Mouse (Mus musculus) CH12.LX (cell line): ENCODE measurements around the gene Stag2. TPM values are rescaled to one million over a fixed set of nuclear protein-coding genes. Genes with fewer than 3 reads are reported as not detected.

Source experiments
- DNase-seq: peaks from one replicate; pipeline ENCODE4 v3.0.0-alpha.2; 2013; ENCODE audit errors: extremely low read depth
- H3K27ac ChIP-seq: 2 replicates; pipeline ENCODE4 v1.5.1; 2012; ENCODE audit warnings: low read depth, mild to moderate bottlenecking, control low read depth, moderate library complexity; ENCODE audit not compliant: insufficient read depth
- H3K27me3 ChIP-seq: replicated peaks from 2 replicates; pipeline ENCODE3; 2012; ENCODE audit warnings: inconsistent platforms
- H3K36me3 ChIP-seq, 2 experiments: replicated peaks in 1 of 2; 2 replicates each; pipeline versions ENCODE3 to v1.6.1; 2012; ENCODE audit warnings: inconsistent platforms in 1 of 2, low read length in 1 of 2, mild to moderate bottlenecking in 1 of 2, mixed read lengths in 1 of 2, moderate library complexity in 1 of 2; ENCODE audit not compliant: control insufficient read depth in 1 of 2, insufficient read depth in 1 of 2
- H3K4me1 ChIP-seq, 2 experiments: 2 replicates each; pipeline ENCODE4 v1.6.1; 2012; ENCODE audit warnings: inconsistent platforms in 1 of 2, moderate library complexity in 1 of 2; ENCODE audit not compliant: insufficient read depth in 2 of 2, control insufficient read depth in 1 of 2
- H3K4me2 ChIP-seq: 2 replicates; pipeline ENCODE4 v1.6.1; 2012; ENCODE audit warnings: low read depth, mild to moderate bottlenecking, control low read depth; ENCODE audit not compliant: poor library complexity, insufficient read depth, severe bottlenecking
- H3K4me3 ChIP-seq, 3 experiments: fragments of 150-350 bp in 1 of 3; sonication (generic) in 1 of 3; replicated peaks in 1 of 3; 2 replicates each; pipeline versions ENCODE3 to v1.5.1; 2011 to 2012; ENCODE audit warnings: low read depth in 2 of 3, low read length in 2 of 3, mild to moderate bottlenecking in 2 of 3, moderate library complexity in 2 of 3, control low read depth in 1 of 3, improper control_type of control experiment in 1 of 3, inconsistent platforms in 1 of 3, mixed read lengths in 1 of 3; ENCODE audit not compliant: poor library complexity in 1 of 3
- H3K79me2 ChIP-seq: replicated peaks from 2 replicates; pipeline ENCODE4 v1.6.1; 2012; ENCODE audit warnings: mild to moderate bottlenecking, moderate library complexity; ENCODE audit not compliant: control insufficient read depth, poor library complexity, insufficient read depth, severe bottlenecking; ENCODE audit errors: extremely low read depth
- H3K9ac ChIP-seq: 2 replicates; pipeline ENCODE4 v1.6.1; 2012; ENCODE audit warnings: low read depth, mild to moderate bottlenecking, control low read depth, moderate library complexity; ENCODE audit not compliant: insufficient read depth
- H3K9me3 ChIP-seq: replicated peaks from 2 replicates; pipeline ENCODE3; 2012; ENCODE audit warnings: low read length, inconsistent platforms, mixed read lengths
- BHLHE40 ChIP-seq: IDR thresholded peaks from 2 replicates; pipeline ENCODE4 v1.6.1; 2011; ENCODE audit warnings: mild to moderate bottlenecking, low read depth, low read length, improper control_type of control experiment
- CHD1 ChIP-seq: IDR thresholded peaks from 2 replicates; pipeline ENCODE4 v1.6.1; 2012; ENCODE audit warnings: low read depth, low read length, improper control_type of control experiment, inconsistent platforms
- CHD2 ChIP-seq: IDR thresholded peaks from 2 replicates; pipeline ENCODE4 v1.6.1; 2011; ENCODE audit warnings: low read length, improper control_type of control experiment
- CTCF ChIP-seq, 2 experiments: IDR thresholded peaks in 1 of 2; conservative IDR thresholded peaks in 1 of 2; 2 replicates each; pipeline ENCODE4 v1.5.1; 2011 to 2012; ENCODE audit warnings: low read depth in 2 of 2, low read length in 2 of 2, improper control_type of control experiment in 1 of 2, inconsistent platforms in 1 of 2, mild to moderate bottlenecking in 1 of 2, moderate library complexity in 1 of 2
- E2F4 ChIP-seq: IDR thresholded peaks from 2 replicates; pipeline ENCODE4 v1.6.1; 2011; ENCODE audit warnings: low read depth, low read length, improper control_type of control experiment; ENCODE audit not compliant: insufficient replicate concordance
- ELF1 ChIP-seq: IDR thresholded peaks from 2 replicates; pipeline ENCODE4 v1.6.1; 2014; ENCODE audit warnings: low read depth, mild to moderate bottlenecking, inconsistent platforms, low read length, improper control_type of control experiment
- EP300 ChIP-seq: IDR thresholded peaks from 2 replicates; pipeline ENCODE4 v1.6.1; 2011; ENCODE audit warnings: low read length, improper control_type of control experiment
- ETS1 ChIP-seq: conservative IDR thresholded peaks from 2 replicates; pipeline ENCODE4 v1.6.1; 2012; ENCODE audit warnings: low read depth, mild to moderate bottlenecking, inconsistent platforms, low read length, improper control_type of control experiment, moderate library complexity
- GABPA ChIP-seq: IDR thresholded peaks from 2 replicates; pipeline ENCODE4 v1.6.1; 2012; ENCODE audit warnings: low read depth, low read length, improper control_type of control experiment, inconsistent platforms; ENCODE audit not compliant: insufficient replicate concordance
- HCFC1 ChIP-seq: IDR thresholded peaks from 2 replicates; pipeline ENCODE4 v1.6.1; 2012; ENCODE audit warnings: low read depth, mild to moderate bottlenecking, inconsistent platforms, low read length, improper control_type of control experiment
- IRF4 ChIP-seq: IDR thresholded peaks from 2 replicates; pipeline ENCODE4 v1.6.1; 2014; ENCODE audit warnings: low read depth, mild to moderate bottlenecking, inconsistent platforms, low read length, improper control_type of control experiment
- JUN ChIP-seq: IDR thresholded peaks from 2 replicates; pipeline ENCODE4 v1.6.1; 2011; ENCODE audit warnings: low read depth, mild to moderate bottlenecking, low read length, improper control_type of control experiment, moderate library complexity; ENCODE audit not compliant: insufficient read depth
- JUND ChIP-seq: conservative IDR thresholded peaks from 2 replicates; pipeline ENCODE4 v1.6.1; 2011; ENCODE audit warnings: low read depth, low read length, improper control_type of control experiment
- MAFK ChIP-seq: IDR thresholded peaks from 2 replicates; pipeline ENCODE4 v1.6.1; 2011; ENCODE audit warnings: low read length, improper control_type of control experiment; ENCODE audit not compliant: insufficient replicate concordance
- MAX ChIP-seq: IDR thresholded peaks from 2 replicates; pipeline ENCODE4 v1.6.1; 2011; ENCODE audit warnings: low read length, improper control_type of control experiment
- MAZ ChIP-seq: IDR thresholded peaks from 2 replicates; pipeline ENCODE4 v1.6.1; 2012; ENCODE audit warnings: low read depth, mild to moderate bottlenecking, inconsistent platforms, low read length, improper control_type of control experiment, moderate library complexity
- MEF2A ChIP-seq: IDR thresholded peaks from 2 replicates; pipeline ENCODE4 v1.6.1; 2014; ENCODE audit warnings: low read depth, mild to moderate bottlenecking, inconsistent platforms, low read length, improper control_type of control experiment, borderline replicate concordance
- MXI1 ChIP-seq: IDR thresholded peaks from 2 replicates; pipeline ENCODE4 v1.6.1; 2011; ENCODE audit warnings: mild to moderate bottlenecking, low read depth, low read length, improper control_type of control experiment
- MYC ChIP-seq: IDR thresholded peaks from 2 replicates; pipeline ENCODE4 v1.6.1; 2011; ENCODE audit warnings: low read depth, mild to moderate bottlenecking, improper control_type of control experiment, low read length
- NELFE ChIP-seq: IDR thresholded peaks from 2 replicates; pipeline ENCODE4 v1.6.1; 2011; ENCODE audit warnings: low read depth, low read length, improper control_type of control experiment
- NRF1 ChIP-seq: IDR thresholded peaks from 2 replicates; pipeline ENCODE4 v1.6.1; 2014; ENCODE audit warnings: low read depth, mild to moderate bottlenecking, inconsistent platforms, low read length, improper control_type of control experiment, moderate library complexity
- PAX5 ChIP-seq: IDR thresholded peaks from 2 replicates; pipeline ENCODE4 v1.6.1; 2012; ENCODE audit warnings: low read length, inconsistent platforms, mixed read lengths
- POLR2A ChIP-seq: IDR thresholded peaks from 2 replicates; pipeline ENCODE4 v1.6.1; 2011; ENCODE audit warnings: low read depth, mild to moderate bottlenecking, improper control_type of control experiment, low read length
- POLR2AphosphoS2 ChIP-seq: IDR thresholded peaks from 2 replicates; pipeline ENCODE4 v1.6.1; 2011; ENCODE audit warnings: low read depth, low read length, improper control_type of control experiment
- RAD21 ChIP-seq: IDR thresholded peaks from 2 replicates; pipeline ENCODE4 v1.6.1; 2011; ENCODE audit warnings: low read depth, mild to moderate bottlenecking, low read length, improper control_type of control experiment, moderate library complexity
- RCOR1 ChIP-seq: conservative IDR thresholded peaks from 2 replicates; pipeline ENCODE4 v1.6.1; 2012; ENCODE audit warnings: low read depth, mild to moderate bottlenecking, inconsistent platforms, low read length, improper control_type of control experiment
- SIN3A ChIP-seq: IDR thresholded peaks from 2 replicates; pipeline ENCODE4 v1.6.1; 2012; ENCODE audit warnings: low read length, improper control_type of control experiment, inconsistent platforms
- SMC3 ChIP-seq: IDR thresholded peaks from 2 replicates; pipeline ENCODE4 v1.6.1; 2011; ENCODE audit warnings: low read depth, low read length, improper control_type of control experiment
- TBP ChIP-seq: conservative IDR thresholded peaks from 2 replicates; pipeline ENCODE4 v1.6.1; 2011; ENCODE audit warnings: low read depth, low read length, improper control_type of control experiment
- TCF12 ChIP-seq: IDR thresholded peaks from 2 replicates; pipeline ENCODE4 v1.6.1; 2014; ENCODE audit warnings: low read depth, mild to moderate bottlenecking, inconsistent platforms, low read length, improper control_type of control experiment
- UBTF ChIP-seq: IDR thresholded peaks from 2 replicates; pipeline ENCODE4 v1.6.1; 2012; ENCODE audit warnings: low read depth, mild to moderate bottlenecking, inconsistent platforms, low read length, improper control_type of control experiment, moderate library complexity
- USF1 ChIP-seq: IDR thresholded peaks from 2 replicates; pipeline ENCODE4 v1.6.1; 2014; ENCODE audit warnings: low read depth, mild to moderate bottlenecking, inconsistent platforms, low read length, improper control_type of control experiment
- ZC3H11A ChIP-seq: IDR thresholded peaks from 2 replicates; pipeline ENCODE4 v1.6.1; 2012; ENCODE audit warnings: low read depth, mild to moderate bottlenecking, inconsistent platforms, low read length, improper control_type of control experiment
- ZKSCAN1 ChIP-seq: IDR thresholded peaks from 2 replicates; pipeline ENCODE4 v1.6.1; 2012; ENCODE audit warnings: low read depth, inconsistent platforms, low read length, improper control_type of control experiment, borderline replicate concordance
- ZMIZ1 ChIP-seq: IDR thresholded peaks from 2 replicates; pipeline ENCODE4 v1.6.1; 2012; ENCODE audit warnings: low read depth, mild to moderate bottlenecking, inconsistent platforms, low read length, improper control_type of control experiment
- ZNF384 ChIP-seq: IDR thresholded peaks from 2 replicates; pipeline ENCODE4 v1.6.1; 2012; ENCODE audit warnings: low read depth, low read length, improper control_type of control experiment, inconsistent platforms
- dilution Hi-C: fragments of 300-500 bp; cut with MboI; formaldehyde crosslinking; loops from 2 replicates; pipeline ENCODE4 v1.14.3; 2020; ENCODE audit warnings: low sequenced_read_pairs; ENCODE audit not compliant: extremely low pct_unique_long_range_greater_than_20kb, extremely low pct_ligation_motif_present
- in situ Hi-C: fragments of 300-500 bp; cut with MboI; formaldehyde crosslinking; loops from 3 replicates; pipeline ENCODE4 v1.14.3; 2019; ENCODE audit warnings: low sequenced_read_pairs, low pct_ligation_motif_present, low pct_unique_long_range_greater_than_20kb, mixed read lengths
- polyA plus RNA-seq: library from polyadenylated mRNA; unstranded; fragments of >175 nt; gene quantifications from 2 replicates; pipeline ENCODE4 v1.2.1, GENCODE M21; 2012; ENCODE audit warnings: low read depth; ENCODE audit not compliant: insufficient read length
- total RNA-seq, 2 experiments: library from RNA; depleted of rRNA; stranded (reverse); fragments of 300-350 nt in 1 of 2; fragments of >200 nt in 1 of 2; gene quantifications; 2 replicates each; pipeline ENCODE4 v1.2.3; 2012 to 2014

Stag2 gene
- total and polyA plus RNA-seq, 3 experiments: 43.5 to 138 (median 48.9) TPM

GRCm38 (mm10) chrX:42151903-42152369 is 2.8 kb downstream of the Stag2 start:
- H3K36me3 ChIP-seq: no peaks in the 10 kb centered on the region
- dilution Hi-C loops: no loop called here
- peak overlapping the region; percentile 97 for H3K9ac ChIP-seq
- H3K79me2 ChIP-seq: peaks cover 38% of the 10 kb centered on the region
- H3K27me3 ChIP-seq: no peaks in the 10 kb centered on the region
- in situ Hi-C loops: no loop called here
- peak; percentile 77 for DNase-seq
- H3K9me3 ChIP-seq: no peaks in the 10 kb centered on the region
- H3K4me2 ChIP-seq: peak overlapping the region; percentile 10; the same call in 1 of the 2 replicates
- peak overlapping the region; percentile 56 to 82 (median 70) for H3K4me3 ChIP-seq
- peaks cover 0 to 5% of the 10 kb centered on the region in 2 experiments; a peak in 1 of 4 replicates for H3K4me1 ChIP-seq
- TF ChIP-seq SMC3 (no peak), CHD2 (no peak), RAD21 (no peak), GABPA (no peak), MYC (no peak), JUN (no peak), SIN3A (0 out of 2 replicates have a peak, but pooled peaks have one; percentile 33), E2F4 (no peak), CHD1 (no peak), EP300 (no peak), POLR2AphosphoS2 (no peak), TBP (no peak), ZC3H11A (no peak), IRF4 (no peak; the same call in 1 of the 2 replicates), TCF12 (no peak), RCOR1 (no peak), HCFC1 (no peak), MEF2A (no peak), ZKSCAN1 (no peak), ZNF384 (peak; percentile 27), MAX (no peak), CTCF (conservative IDR thresholded peaks at IDR 0.05 in 1 of 2, IDR thresholded peaks at IDR 0.05 in 1 of 2; ENCODE audit: low read depth in 2 of 2, low read length in 2 of 2) (no peak), NELFE (no peak), POLR2A (0 out of 2 replicates have a peak, but pooled peaks have one; percentile 18), USF1 (no peak), ETS1 (0 out of 2 replicates have a peak, but pooled peaks have one; percentile 9), MAFK (no peak), JUND (no peak), NRF1 (no peak), MXI1 (no peak), MAZ (0 out of 2 replicates have a peak, but pooled peaks have one; percentile 43), ELF1 (no peak), UBTF (no peak), ZMIZ1 (no peak), PAX5 (no peak), BHLHE40 (no peak)
- peak overlapping the region; percentile 89 for H3K27ac ChIP-seq
